Mouse (Mus musculus): Measurements from ENCODE around the gene Ptprf. TPM values are rescaled to one million over a fixed set of nuclear protein-coding genes. Genes with fewer than 3 reads are reported as not detected.

Gene Ptprf
- 65.1 and 85.0 TPM in 2 replicates for polyA plus RNA-seq (2015; fragmentation: Nextera tagmentation; extraction: Ambion mirVana)

DNA sequence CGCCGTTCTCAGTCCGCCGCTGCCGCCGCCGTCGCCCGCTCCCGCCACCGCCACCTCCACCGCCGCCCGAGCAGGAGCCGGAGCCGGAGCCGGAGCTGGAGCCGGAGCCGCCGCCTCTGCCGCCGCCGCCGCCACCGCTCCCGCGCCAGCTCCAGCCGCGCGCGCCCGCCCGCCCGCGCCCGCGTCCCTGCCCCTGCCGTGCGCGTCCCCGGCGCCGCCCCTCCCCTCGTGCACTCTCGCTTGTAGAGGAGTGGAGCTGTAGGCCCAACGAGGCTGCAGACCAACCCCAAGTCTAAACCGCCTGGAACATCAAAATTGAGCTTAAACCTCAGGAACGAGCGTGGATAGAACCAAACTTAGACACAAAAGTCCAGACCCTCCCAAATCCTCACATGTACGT is at the start of gene Ptprf:
TSS of gene Ptprf (minus strand) at position 175 of the 400 bp plus-strand sequence.
- Histone ChIP-seq H3K36me3 (ENCODE audit: insufficient read depth, low read length) (no peaks in the 10 kb centered on the region), H3K27me3 (replicated peaks; ENCODE audit: insufficient read depth, low read length) (no peaks in the 10 kb centered on the region), H3K4me2 (replicated peaks; ENCODE audit: low read depth, low read length) (peak within 1 kb of the TSS; percentile 93), H3K9ac (replicated peaks; ENCODE audit: low read depth) (peak within 1 kb of the TSS; percentile 57), H3K4me3 (ENCODE audit: low read depth, low read length) (peak within 1 kb of the TSS; percentile 75), H3K27ac (ENCODE audit: low read length) (peak within 1 kb of the TSS; percentile 84), H3K4me1 (ENCODE audit: insufficient read depth, low read depth, low read length) (no peaks in the 10 kb centered on the region), H3K9me3 (ENCODE audit: low read length) (no peaks in the 10 kb centered on the region)
- ATAC-seq: peak; percentile 71
- peak; percentile 76 for DNase-seq (ENCODE audit: low spot score)
- WGBS: 3% methylated on average over 27 of the region's 50 CpGs
- TF ChIP-seq EP300 (IDR thresholded peaks at IDR 0.05) (no peak), CTCF (IDR thresholded peaks at IDR 0.05) (no peak)

DNA sequence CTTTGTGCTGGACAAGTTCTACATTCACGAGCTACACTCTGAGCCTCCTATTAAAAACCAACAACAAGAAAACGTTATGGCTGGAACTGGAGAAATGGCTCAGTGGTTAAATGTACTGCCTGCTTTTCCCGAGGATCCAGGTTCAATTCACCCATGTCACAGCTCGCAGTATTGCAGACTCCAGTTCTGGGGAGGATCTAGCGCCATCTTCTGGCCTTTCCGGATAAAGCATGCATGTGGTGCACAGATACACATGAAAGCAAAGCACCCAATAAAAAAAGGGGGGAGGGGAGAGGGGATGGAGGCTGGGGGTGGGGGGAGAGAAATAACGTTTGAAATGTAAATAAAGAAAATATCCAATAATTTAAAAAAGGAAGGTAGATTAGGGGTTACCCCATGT is 45.5 kb upstream of the Ptprf start:
- 17% methylated on average over 7 of the region's 7 CpGs for WGBS
- no peak overlapping the region for H3K4me2 ChIP-seq (replicated peaks; ENCODE audit: low read depth, low read length)
- no peaks in the 10 kb centered on the region for H3K9me3 ChIP-seq (ENCODE audit: low read length)
- H3K27me3 ChIP-seq (replicated peaks; ENCODE audit: insufficient read depth, low read length): no peaks in the 10 kb centered on the region
- DNase-seq (ENCODE audit: low spot score) (peak; percentile 57), ATAC-seq (no peak)
- TF ChIP-seq CTCF (IDR thresholded peaks at IDR 0.05): peak; percentile 75
- TF ChIP-seq EP300 (IDR thresholded peaks at IDR 0.05): no peak
- H3K4me3 ChIP-seq (ENCODE audit: low read depth, low read length): no peak overlapping the region
- no peak overlapping the region for H3K27ac ChIP-seq (ENCODE audit: low read length)
- no peak overlapping the region for H3K9ac ChIP-seq (replicated peaks; ENCODE audit: low read depth)
- H3K4me1 ChIP-seq (ENCODE audit: insufficient read depth, low read depth, low read length): no peaks in the 10 kb centered on the region
- H3K36me3 ChIP-seq (ENCODE audit: insufficient read depth, low read length): no peaks in the 10 kb centered on the region

DNA sequence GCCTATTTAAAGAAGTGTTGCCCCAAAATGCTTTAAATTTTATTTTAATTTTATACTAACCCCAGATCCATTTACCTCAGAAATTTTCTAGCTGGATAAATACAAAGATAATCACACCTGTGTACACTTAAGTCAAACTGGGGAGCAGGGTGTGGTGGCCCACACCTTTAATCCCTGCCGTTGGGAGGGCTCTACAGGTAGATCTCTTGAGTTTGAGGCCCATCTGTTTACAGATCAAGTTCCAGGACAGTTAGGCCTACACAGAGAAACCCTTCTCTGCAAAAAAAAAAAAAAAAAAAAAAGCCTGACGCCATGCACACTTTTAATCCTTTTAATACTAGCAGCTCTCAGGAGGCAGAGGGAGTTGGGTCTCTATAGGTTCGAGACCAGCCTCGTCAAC is 44.8 kb upstream of the Ptprf start:
- H3K36me3 ChIP-seq (ENCODE audit: insufficient read depth, low read length): no peaks in the 10 kb centered on the region
- no peak overlapping the region for H3K27ac ChIP-seq (ENCODE audit: low read length)
- H3K9ac ChIP-seq (replicated peaks; ENCODE audit: low read depth): no peak overlapping the region
- H3K4me1 ChIP-seq (ENCODE audit: insufficient read depth, low read depth, low read length): no peaks in the 10 kb centered on the region
- no peak overlapping the region for H3K4me2 ChIP-seq (replicated peaks; ENCODE audit: low read depth, low read length)
- TF ChIP-seq CTCF (IDR thresholded peaks at IDR 0.05): no peak
- TF ChIP-seq EP300 (IDR thresholded peaks at IDR 0.05): no peak
- H3K9me3 ChIP-seq (ENCODE audit: low read length): no peaks in the 10 kb centered on the region
- ATAC-seq (no peak), DNase-seq (ENCODE audit: low spot score) (no peak)
- no peaks in the 10 kb centered on the region for H3K27me3 ChIP-seq (replicated peaks; ENCODE audit: insufficient read depth, low read length)
- no peak overlapping the region for H3K4me3 ChIP-seq (ENCODE audit: low read depth, low read length)
- 75% methylated on average over 4 of the region's 4 CpGs for WGBS

DNA sequence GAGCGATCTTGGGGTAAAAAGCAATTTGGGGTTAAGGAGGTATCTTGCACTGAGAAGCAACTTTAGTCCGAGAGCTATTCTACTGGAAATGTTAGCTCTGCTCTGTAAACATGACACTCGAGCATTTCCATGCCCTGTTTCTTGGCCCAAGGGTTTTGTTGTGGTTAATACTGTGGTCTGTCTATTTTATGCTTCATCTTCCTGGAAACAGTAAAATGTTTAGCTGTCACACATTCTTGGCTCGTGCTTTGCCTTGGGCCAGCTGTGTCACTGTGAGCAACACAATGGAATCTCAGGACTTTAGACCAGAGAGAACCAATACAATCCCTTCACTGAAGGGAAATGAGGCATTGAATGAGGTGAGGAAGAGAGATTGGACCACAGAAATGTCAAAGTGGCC is 40.6 kb upstream of the Ptprf start:
- TF ChIP-seq EP300 (IDR thresholded peaks at IDR 0.05): peak; percentile 13; the same call in 1 of the 2 replicates
- no peak for TF ChIP-seq CTCF (IDR thresholded peaks at IDR 0.05)
- H3K9me3 ChIP-seq (ENCODE audit: low read length): no peaks in the 10 kb centered on the region
- no peak overlapping the region for H3K9ac ChIP-seq (replicated peaks; ENCODE audit: low read depth)
- 0 out of 2 replicates have a peak overlapping the region, but pooled peaks have one; percentile 20 for H3K27ac ChIP-seq (ENCODE audit: low read length)
- H3K4me2 ChIP-seq (replicated peaks; ENCODE audit: low read depth, low read length): no peak overlapping the region
- H3K27me3 ChIP-seq (replicated peaks; ENCODE audit: insufficient read depth, low read length): no peaks in the 10 kb centered on the region
- H3K36me3 ChIP-seq (ENCODE audit: insufficient read depth, low read length): no peaks in the 10 kb centered on the region
- peak; percentile 76 for DNase-seq (ENCODE audit: low spot score)
- WGBS: 19% methylated on average over 4 of the region's 4 CpGs
- no peaks in the 10 kb centered on the region for H3K4me1 ChIP-seq (ENCODE audit: insufficient read depth, low read depth, low read length)
- no peak overlapping the region for H3K4me3 ChIP-seq (ENCODE audit: low read depth, low read length)
- peak; percentile 83 for ATAC-seq

DNA sequence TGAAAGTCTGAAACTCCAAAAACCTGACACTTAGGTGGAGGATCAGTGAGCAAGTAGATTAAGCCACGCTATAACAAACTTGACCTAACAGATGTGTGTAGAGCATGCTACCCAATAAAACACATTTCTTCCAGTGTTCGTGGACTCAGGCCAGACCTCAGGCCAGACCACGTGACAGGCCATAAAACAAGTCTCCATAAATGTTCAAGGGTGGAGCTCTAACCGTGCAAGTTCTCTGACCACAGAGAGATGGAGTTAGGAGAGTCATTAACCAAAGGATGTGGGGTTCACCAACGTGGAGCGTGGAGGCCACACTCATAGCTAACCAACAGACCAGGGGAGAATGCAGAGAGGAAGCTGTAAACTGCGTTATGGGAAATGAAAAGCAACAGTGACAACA is 35.3 kb upstream of the Ptprf start:
- ATAC-seq: no peak

DNA sequence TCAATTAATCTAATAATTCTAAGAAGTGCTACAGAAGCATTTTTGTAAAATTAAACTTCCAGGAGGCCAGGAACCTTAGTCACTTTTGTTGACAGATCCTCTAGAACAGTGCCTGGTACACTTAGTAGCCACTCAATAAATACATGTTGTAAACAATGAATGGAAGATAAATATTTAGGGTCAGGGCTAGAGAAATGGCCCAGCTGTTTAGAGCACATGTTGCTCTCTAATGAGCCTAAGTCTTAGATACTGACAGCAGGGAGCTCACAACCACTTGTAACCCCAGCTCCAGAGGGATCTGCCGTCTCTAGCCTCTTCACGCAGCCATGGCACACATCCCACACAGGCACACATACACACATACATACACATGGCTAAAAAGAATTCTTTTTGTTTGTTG is 29.4 kb upstream of the Ptprf start:
- Histone ChIP-seq H3K4me3 (ENCODE audit: low read depth, low read length) (no peak overlapping the region), H3K9ac (replicated peaks; ENCODE audit: low read depth) (no peak overlapping the region), H3K36me3 (ENCODE audit: insufficient read depth, low read length) (no peaks in the 10 kb centered on the region), H3K4me2 (replicated peaks; ENCODE audit: low read depth, low read length) (no peak overlapping the region), H3K27me3 (replicated peaks; ENCODE audit: insufficient read depth, low read length) (no peaks in the 10 kb centered on the region), H3K4me1 (ENCODE audit: insufficient read depth, low read depth, low read length) (no peaks in the 10 kb centered on the region; the same call in 1 of the 2 replicates), H3K9me3 (ENCODE audit: low read length) (no peaks in the 10 kb centered on the region), H3K27ac (ENCODE audit: low read length) (no peak overlapping the region)
- TF ChIP-seq EP300 (IDR thresholded peaks at IDR 0.05) (peak; percentile 58), CTCF (IDR thresholded peaks at IDR 0.05) (no peak)
- 41% methylated on average over 2 of the region's 2 CpGs for WGBS
- DNase-seq (ENCODE audit: low spot score) (peak; percentile 82), ATAC-seq (peak; percentile 87)

More for the DNA sequence above, 35.3 kb upstream of the Ptprf start:
- no peak for TF ChIP-seq EP300 (IDR thresholded peaks at IDR 0.05)
- TF ChIP-seq CTCF (IDR thresholded peaks at IDR 0.05): no peak
- Histone ChIP-seq H3K4me1 (ENCODE audit: insufficient read depth, low read depth, low read length) (no peaks in the 10 kb centered on the region), H3K9ac (replicated peaks; ENCODE audit: low read depth) (no peak overlapping the region), H3K27me3 (replicated peaks; ENCODE audit: insufficient read depth, low read length) (no peaks in the 10 kb centered on the region), H3K27ac (ENCODE audit: low read length) (no peak overlapping the region), H3K4me3 (ENCODE audit: low read depth, low read length) (no peak overlapping the region), H3K36me3 (ENCODE audit: insufficient read depth, low read length) (no peaks in the 10 kb centered on the region), H3K4me2 (replicated peaks; ENCODE audit: low read depth, low read length) (no peak overlapping the region), H3K9me3 (ENCODE audit: low read length) (no peaks in the 10 kb centered on the region)
- 57% methylated on average over 7 of the region's 7 CpGs for WGBS
- no peak for DNase-seq (ENCODE audit: low spot score)

Measured in lung, postnatal 0 days (tissue).